Mouse (Mus musculus) liver, adult 2 months (tissue): Measurements from ENCODE around the gene Ncstn. TPM values are rescaled to one million over a fixed set of nuclear protein-coding genes. Genes with fewer than 3 reads are reported as not detected.

Experiments used
- DNase-seq: peaks from one replicate; pipeline ENCODE4 v3.0.0-alpha.2; 2011; ENCODE audit warnings: low read depth, low spot score; ENCODE audit errors: extremely low read depth
- H3K27ac ChIP-seq: fragments of 200-500 bp; replicated peaks from 2 replicates; pipeline ENCODE4 v1.5.1; 2012; ENCODE audit warnings: low read depth, mild to moderate bottlenecking, control low read depth, inconsistent platforms, low read length; ENCODE audit not compliant: insufficient read depth
- H3K27me3 ChIP-seq: fragments of 200-500 bp; 2 replicates; pipeline ENCODE4 v1.6.1; 2012; ENCODE audit warnings: mild to moderate bottlenecking, moderate library complexity, low read length, inconsistent platforms; ENCODE audit not compliant: control insufficient read depth, insufficient read depth
- H3K36me3 ChIP-seq: fragments of 200-500 bp; 2 replicates; pipeline ENCODE4 v1.6.1; 2012; ENCODE audit warnings: low read length, inconsistent platforms; ENCODE audit not compliant: control insufficient read depth, insufficient read depth
- H3K4me1 ChIP-seq: fragments of 200-500 bp; 2 replicates; pipeline ENCODE4 v1.6.1; 2011; ENCODE audit warnings: low read length; ENCODE audit not compliant: control insufficient read depth, insufficient read depth
- H3K4me3 ChIP-seq: fragments of 200-500 bp; 2 replicates; pipeline ENCODE4 v1.5.1; 2011; ENCODE audit warnings: low read depth, mild to moderate bottlenecking, control low read depth, low read length, moderate library complexity; ENCODE audit not compliant: insufficient read depth
- H3K79me2 ChIP-seq: fragments of 200-500 bp; 2 replicates; pipeline ENCODE4 v1.6.1; 2012; ENCODE audit warnings: inconsistent platforms, mild to moderate bottlenecking, low read length, moderate library complexity; ENCODE audit not compliant: control insufficient read depth, insufficient read depth
- H3K9ac ChIP-seq: fragments of 200-500 bp; 2 replicates; pipeline ENCODE4 v1.6.1; 2012; ENCODE audit warnings: low read depth, mild to moderate bottlenecking, control low read depth, inconsistent platforms, low read length
- CTCF ChIP-seq: fragments of 200-500 bp; IDR thresholded peaks from 2 replicates; pipeline ENCODE4 v1.5.1; 2011; ENCODE audit warnings: low read depth, low read length, control low read depth
- POLR2A ChIP-seq: fragments of 200-500 bp; IDR thresholded peaks from 2 replicates; pipeline ENCODE4 v1.6.1; 2011; ENCODE audit warnings: low read length, control low read depth; ENCODE audit not compliant: insufficient read depth; ENCODE audit errors: extremely low read depth
- WGBS: fragments of 180-500 bp; shearing (Covaris S2); methylation state at CpG from one replicate; pipeline ENCODE4 v1.1.7; 2018; 5-methylcytosine and 5-hydroxymethylcytosine counted together
- polyA plus RNA-seq: library from polyadenylated mRNA; depleted of rRNA; stranded (reverse); fragments of >200 nt; gene quantifications from 2 replicates; pipeline ENCODE4 v1.2.3, GENCODE M21; 2012
- total RNA-seq: library from RNA; depleted of rRNA; stranded (reverse); fragments of >200 nt; gene quantifications from 2 replicates; pipeline ENCODE4 v1.2.3, GENCODE M21; 2014

Ncstn gene
- total and polyA plus RNA-seq, 2 experiments = 28.9 to 50.1 TPM

GRCm38 (mm10) chr1:172058874-172059273 lies 23.7 kb downstream of the Ncstn start:
- Histone ChIP-seq H3K79me2 (no peaks in the 10 kb centered on the region), H3K4me3 (no peak overlapping the region), H3K27me3 (peaks cover 1% of the 10 kb centered on the region; the same call in 1 of the 2 replicates), H3K27ac (no peak overlapping the region), H3K4me1 (no peaks in the 10 kb centered on the region; the same call in 1 of the 2 replicates), H3K9ac (no peak overlapping the region), H3K36me3 (no peaks in the 10 kb centered on the region)
- WGBS = 79% methylated on average over 7 of the region's 7 CpGs
- DNase-seq = no peak
- TF ChIP-seq CTCF (no peak), POLR2A (no peak)

GRCm38 (mm10) chr1:172058321-172058720 lies 24.3 kb downstream of the Ncstn start:
- WGBS = 84% methylated on average over 6 of the region's 6 CpGs
- H3K9ac ChIP-seq = no peak overlapping the region

GRCm38 (mm10) chr1:172057491-172057921 lies 25.1 kb downstream of the Ncstn start, which contains the start of gene Nhlh1:
Nhlh1 (minus strand) TSS chr1:172057573.
- 47% methylated on average over 2 of the region's 2 CpGs for WGBS
- TF ChIP-seq POLR2A (no peak), CTCF (no peak)
- Histone ChIP-seq H3K27ac (no peak within 1 kb of the TSS), H3K4me1 (no peaks in the 10 kb centered on the region; the same call in 1 of the 2 replicates), H3K79me2 (no peaks in the 10 kb centered on the region), H3K36me3 (no peaks in the 10 kb centered on the region), H3K27me3 (peaks cover 11% of the 10 kb centered on the region; the same call in 1 of the 2 replicates), H3K4me3 (no peak within 1 kb of the TSS), H3K9ac (no peak within 1 kb of the TSS)
- no peak for DNase-seq

More at GRCm38 (mm10) chr1:172058321-172058720, 24.3 kb downstream of the Ncstn start:
- Histone ChIP-seq H3K4me3 (no peak overlapping the region), H3K4me1 (no peaks in the 10 kb centered on the region; the same call in 1 of the 2 replicates), H3K36me3 (no peaks in the 10 kb centered on the region), H3K79me2 (no peaks in the 10 kb centered on the region), H3K27ac (no peak overlapping the region), H3K27me3 (peaks cover 7% of the 10 kb centered on the region; the same call in 1 of the 2 replicates)
- TF ChIP-seq POLR2A (no peak), CTCF (no peak)
- DNase-seq = no peak

GRCm38 (mm10) chr1:172056251-172056650 lies 26.3 kb downstream of the Ncstn start:
- DNase-seq = no peak
- no peak overlapping the region for H3K9ac ChIP-seq
- 74% methylated on average over 4 of the region's 4 CpGs for WGBS

GRCm38 (mm10) chr1:172053541-172054440 lies 28.8 kb downstream of the Ncstn start:
- DNase-seq = no peak
- no peak overlapping the region for H3K27ac ChIP-seq
- peaks cover 11% of the 10 kb centered on the region; the same call in 1 of the 2 replicates for H3K27me3 ChIP-seq
- H3K36me3 ChIP-seq = no peaks in the 10 kb centered on the region
- WGBS = 6% methylated on average over 42 of the region's 42 CpGs
- no peaks in the 10 kb centered on the region for H3K4me1 ChIP-seq
- no peaks in the 10 kb centered on the region for H3K79me2 ChIP-seq
- no peak overlapping the region for H3K4me3 ChIP-seq
- TF ChIP-seq CTCF (no peak), POLR2A (no peak)
- H3K9ac ChIP-seq = no peak overlapping the region

More at GRCm38 (mm10) chr1:172056251-172056650, 26.3 kb downstream of the Ncstn start:
- H3K27ac ChIP-seq = no peak overlapping the region
- no peak overlapping the region for H3K4me3 ChIP-seq
- no peaks in the 10 kb centered on the region for H3K79me2 ChIP-seq
- peaks cover 11% of the 10 kb centered on the region; the same call in 1 of the 2 replicates for H3K27me3 ChIP-seq
- no peaks in the 10 kb centered on the region for H3K4me1 ChIP-seq
- H3K36me3 ChIP-seq = no peaks in the 10 kb centered on the region
- no peak for TF ChIP-seq CTCF
- no peak for TF ChIP-seq POLR2A
